Mouse (Mus musculus): Measurements from ENCODE around the gene Tfcp2l1.

Gene Tfcp2l1

GRCm38 (mm10) chr1:118658716-118659115 lies 31.0 kb downstream of the Tfcp2l1 start:
- no peak for DNase-seq (ENCODE audit: low spot score)

DNA sequence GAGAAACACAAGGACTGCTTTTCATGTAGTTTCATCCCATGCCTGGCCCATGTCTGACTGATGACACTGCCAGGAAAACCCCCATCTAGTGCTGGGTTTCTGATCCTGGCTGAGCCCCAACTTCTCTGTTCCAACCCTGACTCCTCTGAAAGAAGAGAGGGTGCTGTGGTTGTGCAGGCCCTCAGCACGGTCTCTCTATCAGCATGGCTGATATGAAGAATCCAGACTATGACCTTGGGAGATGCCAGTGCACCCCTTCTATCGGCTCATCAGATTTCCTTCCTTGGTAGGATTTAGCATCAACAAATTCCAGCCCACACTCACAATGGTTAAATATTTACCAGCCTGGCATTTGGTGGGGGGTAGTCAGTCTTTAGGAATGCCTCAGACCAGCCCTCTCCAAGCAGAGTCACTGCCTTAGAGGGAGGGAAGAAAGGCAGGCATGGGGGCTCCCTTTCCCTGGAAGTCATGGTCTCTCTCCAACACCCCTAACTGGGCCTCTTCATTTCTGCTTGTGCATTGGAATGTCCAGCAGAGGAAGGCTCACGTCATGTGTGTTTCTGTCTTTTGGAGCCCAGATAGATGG lies 33.2 kb downstream of the Tfcp2l1 start:
- no peak for DNase-seq (ENCODE audit: low spot score)

GRCm38 (mm10) chr1:118663062-118663461 lies 35.3 kb downstream of the Tfcp2l1 start:
- no peak for DNase-seq (ENCODE audit: low spot score)

DNA sequence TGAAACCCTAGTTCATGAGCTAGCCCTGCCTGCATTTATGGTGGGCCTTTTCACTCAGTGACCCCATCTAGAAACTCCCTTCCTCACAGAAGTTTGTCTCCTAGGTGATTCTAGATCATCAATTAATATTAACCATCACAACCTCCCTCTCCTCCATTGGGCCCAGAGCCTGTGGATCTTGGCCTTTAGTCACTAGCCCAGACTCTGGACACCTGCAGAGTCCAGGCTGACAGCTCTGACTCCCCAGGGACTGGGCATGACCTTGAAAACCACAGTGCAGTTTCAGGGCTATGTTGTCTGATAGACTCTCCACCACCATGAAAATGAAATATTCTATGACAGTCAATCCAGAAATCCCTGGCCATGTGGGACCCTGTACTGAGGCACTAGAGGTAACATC lies 39.8 kb downstream of the Tfcp2l1 start:
- DNase-seq (ENCODE audit: low spot score): no peak

DNA sequence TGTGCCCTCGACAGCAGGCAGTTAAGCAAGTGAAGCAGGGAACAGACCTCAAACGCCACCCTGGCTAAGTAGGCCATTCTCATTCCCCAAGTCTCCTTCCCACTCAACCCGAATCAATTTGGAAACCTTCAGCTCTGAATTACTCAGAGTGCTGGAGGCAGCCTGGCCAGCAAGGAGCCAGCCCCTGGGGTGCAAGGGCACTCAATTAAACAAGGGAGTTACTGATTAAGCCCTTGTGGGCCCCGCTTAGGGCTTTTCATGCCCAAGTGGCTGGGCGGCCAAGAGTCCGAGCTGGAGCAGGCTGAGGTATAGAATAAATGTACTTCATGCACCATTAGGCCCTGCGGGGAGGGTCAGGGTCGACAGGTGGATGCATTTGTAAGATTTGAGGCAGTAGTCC lies 44.5 kb downstream of the Tfcp2l1 start:
- DNase-seq (ENCODE audit: low spot score): no peak

DNA sequence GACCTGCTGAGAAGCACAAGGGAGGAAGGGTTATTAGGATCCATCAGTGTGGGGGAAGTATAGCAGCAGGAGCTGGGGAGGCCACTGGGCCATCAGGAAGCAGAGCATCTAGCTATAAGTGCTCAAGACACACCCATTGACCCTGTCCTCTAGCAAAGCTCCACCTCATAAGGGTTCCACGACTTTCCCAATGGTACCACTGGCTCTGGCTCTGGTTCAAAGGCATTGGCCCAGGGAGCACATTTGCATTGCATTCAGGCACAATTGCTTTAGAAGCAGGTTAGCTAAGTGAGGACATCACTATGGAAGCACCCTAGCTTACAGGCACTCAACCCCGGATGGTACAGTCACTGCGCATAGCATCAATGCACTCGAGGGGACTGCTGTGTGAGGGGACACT lies 46.4 kb downstream of the Tfcp2l1 start:
- DNase-seq (ENCODE audit: low spot score): no peak

DNA sequence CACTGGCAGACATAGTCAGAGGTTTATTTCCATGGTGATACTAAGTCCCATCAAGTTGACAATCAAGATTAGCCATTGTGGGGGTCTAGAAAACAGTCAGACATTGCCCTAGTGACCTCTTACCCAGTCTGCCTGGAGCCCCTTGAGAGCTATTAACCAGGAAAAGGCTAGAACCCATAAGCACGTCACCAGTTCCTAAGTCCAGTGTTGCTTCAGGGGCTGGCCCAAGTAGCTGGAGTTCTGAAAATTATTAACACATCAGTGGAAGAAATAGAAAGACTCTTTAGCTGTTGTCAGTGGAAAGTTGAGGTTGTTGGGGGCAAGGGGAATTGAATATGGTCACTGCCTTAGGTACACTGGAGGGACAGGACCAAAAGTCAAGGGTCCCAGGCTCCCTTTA lies 54.2 kb downstream of the Tfcp2l1 start:
- no peak for DNase-seq (ENCODE audit: low spot score)

DNA sequence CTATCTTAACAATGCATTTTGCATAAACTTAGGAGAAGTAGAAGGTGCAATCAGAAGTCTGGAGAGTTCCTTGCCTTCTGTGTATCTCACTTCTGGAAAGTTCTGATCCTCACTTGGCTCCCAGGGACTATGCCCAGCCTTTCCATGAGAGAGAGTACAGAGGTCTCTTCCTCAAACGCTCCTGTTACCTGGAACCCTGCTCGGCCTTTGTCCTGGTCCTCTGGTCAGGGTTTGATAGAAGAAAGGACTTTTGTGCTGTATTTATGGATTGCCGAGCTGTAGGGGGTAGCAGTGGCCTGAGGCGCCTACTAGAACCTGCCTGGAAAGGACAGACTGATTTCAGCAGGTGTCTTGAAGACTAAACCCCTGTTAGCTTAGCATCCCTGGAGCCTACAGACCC lies 55.9 kb downstream of the Tfcp2l1 start:
- DNase-seq (ENCODE audit: low spot score): no peak

GRCm38 (mm10) chr1:118687726-118688125 lies 60.0 kb downstream of the Tfcp2l1 start:
- no peak for DNase-seq (ENCODE audit: low spot score)

DNA sequence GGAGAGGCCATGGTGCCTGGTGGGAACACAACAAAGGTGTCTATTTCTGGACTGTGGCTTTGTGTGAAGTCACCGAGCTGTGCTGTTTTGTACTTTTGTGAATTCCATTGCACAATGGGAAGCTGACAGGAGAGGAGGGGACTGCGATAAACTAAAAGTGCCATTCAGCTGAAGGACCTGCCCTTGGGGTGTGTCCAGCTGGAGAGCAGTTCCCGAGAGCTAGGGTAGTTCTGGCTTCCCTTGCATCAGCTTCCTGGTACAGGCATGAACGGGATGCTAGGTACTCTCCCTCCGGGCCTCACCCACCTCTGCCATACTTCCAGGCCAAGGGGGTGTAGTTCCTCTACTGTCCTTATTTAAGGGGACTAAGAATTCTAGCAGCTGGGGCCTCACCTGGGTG lies 62.1 kb downstream of the Tfcp2l1 start:
- DNase-seq (ENCODE audit: low spot score): no peak

DNA sequence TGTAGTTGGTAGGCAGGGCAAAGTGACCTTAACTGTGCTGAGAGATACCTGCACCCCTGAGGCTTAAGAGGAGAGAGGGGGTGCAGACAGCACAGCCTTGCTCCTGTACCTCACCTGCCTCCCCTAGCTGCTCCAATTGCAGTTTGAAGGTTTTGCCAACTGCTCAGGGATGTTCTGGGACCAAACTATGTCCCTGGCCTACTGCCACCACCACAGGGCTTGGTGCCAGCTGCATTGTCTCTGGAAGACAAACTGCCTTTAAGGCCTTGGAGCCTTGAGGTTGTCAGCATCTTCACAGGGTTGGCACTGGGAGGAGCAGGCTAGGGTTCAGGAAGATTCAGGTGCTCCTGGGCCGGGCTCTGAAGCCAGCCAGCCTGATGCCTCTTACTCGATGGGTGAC lies 66.7 kb downstream of the Tfcp2l1 start:
- DNase-seq (ENCODE audit: low spot score): no peak

DNA sequence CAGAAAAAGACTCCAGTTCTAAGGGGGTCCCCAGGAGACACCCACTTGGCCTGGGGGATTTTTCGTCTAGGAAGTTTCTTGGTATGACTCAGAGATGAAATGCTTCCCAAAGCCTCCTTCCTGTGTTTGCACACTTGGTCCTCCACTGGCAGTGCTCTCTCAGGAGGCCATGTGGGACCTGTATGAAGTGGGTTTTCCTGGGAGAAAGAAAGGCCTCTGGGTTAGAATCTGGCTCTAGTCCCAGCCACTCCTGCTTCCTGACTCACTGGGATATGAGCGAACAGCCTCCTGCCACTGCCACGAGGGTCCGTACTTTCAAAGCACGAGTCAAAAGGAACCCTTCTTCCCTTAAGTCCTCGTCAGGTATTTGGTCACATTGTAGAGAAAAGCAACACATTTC lies 70.2 kb downstream of the Tfcp2l1 start:
- DNase-seq (ENCODE audit: low spot score): no peak

DNA sequence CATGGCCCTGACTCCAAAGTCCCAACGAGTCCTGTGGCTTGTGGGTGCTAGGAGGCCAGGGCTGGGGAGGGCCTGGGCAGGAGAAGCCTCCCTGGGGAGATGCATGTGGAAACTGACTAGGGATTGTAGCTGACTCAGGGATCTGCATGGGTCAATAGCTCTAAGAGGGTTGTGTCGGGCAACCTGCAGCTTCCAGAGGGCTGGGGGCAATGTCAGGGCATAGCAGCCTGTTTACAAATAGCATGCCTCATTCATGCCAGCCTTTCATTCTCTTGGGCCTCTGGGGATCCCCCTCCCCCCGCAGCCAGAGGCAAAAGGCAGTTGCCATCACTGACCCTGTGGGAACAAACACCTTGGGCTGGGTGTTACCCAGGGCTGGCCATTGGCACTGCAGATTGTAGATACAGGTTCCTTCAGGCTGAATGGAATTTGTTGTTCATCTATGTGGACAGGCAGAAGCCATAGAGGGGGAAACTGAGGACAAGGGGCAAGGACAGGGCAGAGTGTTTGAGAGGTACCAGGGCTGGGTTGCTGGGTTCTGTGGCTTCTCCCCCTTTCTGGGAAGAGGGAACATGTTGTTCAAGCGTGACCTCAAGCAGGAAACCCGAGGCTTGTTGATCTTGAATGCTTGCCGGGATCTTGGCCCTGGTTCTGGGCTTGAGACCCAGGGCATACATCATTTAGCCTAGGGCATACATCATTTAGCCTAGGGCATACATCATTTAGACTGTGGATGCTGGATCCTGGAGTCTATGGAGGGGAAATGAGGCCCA lies 71.6 kb downstream of the Tfcp2l1 start:
- no peak for DNase-seq (ENCODE audit: low spot score)

DNA sequence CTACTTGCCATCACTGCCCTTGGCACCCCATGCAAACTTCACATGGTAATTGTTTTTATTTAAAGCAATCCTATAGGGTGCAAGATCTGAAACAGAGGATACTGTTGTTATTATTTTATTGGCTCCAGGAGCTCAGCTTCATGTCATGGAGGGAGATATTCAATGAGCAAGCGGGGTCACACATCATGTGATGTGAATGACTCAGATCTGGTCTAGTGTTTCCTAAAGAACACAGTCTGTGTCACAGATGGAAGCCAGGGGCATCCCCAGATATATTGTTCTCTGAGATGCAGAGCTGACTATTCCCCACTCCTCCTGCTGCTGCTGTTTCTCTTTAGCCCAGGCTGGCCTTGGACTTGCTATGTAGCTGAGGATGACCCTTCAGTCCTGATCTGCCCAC lies 72.2 kb downstream of the Tfcp2l1 start:
- DNase-seq (ENCODE audit: low spot score): no peak

- no peak for DNase-seq (ENCODE audit: low spot score)
These were observed 83.9 kb downstream of the Tfcp2l1 start for GRCm38 (mm10) chr1:118711606-118712005.

- DNase-seq (ENCODE audit: low spot score): no peak
These were observed 88.5 kb downstream of the Tfcp2l1 start for GRCm38 (mm10) chr1:118716225-118716624.

DNA sequence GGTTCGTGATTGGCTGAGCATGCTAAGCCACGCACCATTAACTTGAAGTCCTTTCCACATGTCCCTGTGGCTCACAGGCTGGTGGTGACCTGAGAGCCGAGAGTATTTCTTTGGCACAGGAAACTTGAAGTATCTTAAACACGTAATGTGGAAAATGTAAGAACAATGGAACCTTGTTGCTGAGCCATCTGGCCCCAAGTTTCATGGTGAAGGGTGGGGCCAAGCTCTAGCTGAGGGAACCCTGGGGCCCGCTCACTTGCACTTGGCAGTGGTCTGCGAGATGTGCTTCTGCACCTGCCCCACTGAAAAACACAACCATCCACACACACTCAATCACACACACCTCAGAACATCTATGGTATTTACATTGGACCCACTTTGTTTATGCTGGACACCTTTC lies 90.3 kb downstream of the Tfcp2l1 start:
- DNase-seq (ENCODE audit: low spot score): no peak

GRCm38 (mm10) chr1:118719699-118720098 lies 92.0 kb downstream of the Tfcp2l1 start:
- no peak for DNase-seq (ENCODE audit: low spot score)

DNA sequence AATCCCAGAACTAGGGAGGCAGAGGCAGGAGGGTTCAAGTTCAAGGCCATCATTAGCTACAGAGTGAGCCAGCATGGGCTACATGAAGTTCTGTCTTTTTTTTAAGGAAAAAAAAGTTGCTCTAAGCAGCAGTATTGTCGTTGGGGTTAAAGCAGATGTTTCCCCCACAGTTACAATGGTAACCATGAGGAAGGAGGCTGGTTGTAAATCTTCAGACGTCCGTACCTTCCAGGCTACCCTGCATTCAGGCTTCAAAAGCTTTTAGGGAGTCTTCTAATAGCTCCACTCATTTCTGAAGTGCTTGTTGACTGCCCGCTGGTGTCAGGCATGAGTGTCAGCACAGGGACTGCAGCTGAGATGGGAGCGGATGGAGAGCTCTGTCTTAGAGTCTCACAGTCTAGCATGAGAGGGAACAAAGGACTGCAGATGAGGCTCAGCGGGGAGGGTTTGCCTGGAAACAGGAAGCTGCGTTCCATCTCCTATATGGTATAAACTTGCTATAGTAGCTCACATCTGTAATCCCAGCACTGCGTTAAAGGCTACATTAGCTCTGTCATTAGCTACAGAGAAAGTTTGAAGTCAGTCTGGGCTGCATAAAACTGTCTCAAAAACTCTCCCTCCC lies 92.8 kb downstream of the Tfcp2l1 start:
- DNase-seq (ENCODE audit: low spot score): no peak

GRCm38 (mm10) chr1:118727075-118727474 lies 99.3 kb downstream of the Tfcp2l1 start:
- DNase-seq (ENCODE audit: low spot score): no peak

GRCm38 (mm10) chr1:118728796-118729195 lies 101.1 kb downstream of the Tfcp2l1 start:
- DNase-seq (ENCODE audit: low spot score): no peak
